Mouse (Mus musculus): Measurements from ENCODE around the gene Adssl1.

Gene Adssl1

DNA sequence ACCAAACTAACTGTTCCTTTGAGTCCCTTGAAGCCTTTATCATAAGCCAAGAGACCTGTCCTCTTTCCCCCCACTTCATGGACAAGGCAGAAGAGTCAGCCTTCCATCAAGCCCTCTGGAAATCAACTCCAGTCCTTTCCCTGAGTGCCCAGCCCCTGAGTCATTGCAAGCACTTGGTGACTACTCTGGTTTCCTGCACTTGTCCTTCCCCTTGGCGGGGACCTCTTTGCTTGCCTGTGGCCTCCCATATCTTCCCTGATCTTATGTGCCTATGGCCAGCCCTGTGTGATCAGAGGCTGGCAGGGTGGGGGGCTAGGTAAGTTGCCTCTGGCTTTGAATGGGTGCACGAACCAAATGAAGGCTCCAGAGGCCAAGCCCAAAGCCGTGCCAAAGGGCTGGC lies 2.1 kb downstream of the Adssl1 start:
- no peak for DNase-seq (ENCODE audit: low read depth, low spot score)

DNA sequence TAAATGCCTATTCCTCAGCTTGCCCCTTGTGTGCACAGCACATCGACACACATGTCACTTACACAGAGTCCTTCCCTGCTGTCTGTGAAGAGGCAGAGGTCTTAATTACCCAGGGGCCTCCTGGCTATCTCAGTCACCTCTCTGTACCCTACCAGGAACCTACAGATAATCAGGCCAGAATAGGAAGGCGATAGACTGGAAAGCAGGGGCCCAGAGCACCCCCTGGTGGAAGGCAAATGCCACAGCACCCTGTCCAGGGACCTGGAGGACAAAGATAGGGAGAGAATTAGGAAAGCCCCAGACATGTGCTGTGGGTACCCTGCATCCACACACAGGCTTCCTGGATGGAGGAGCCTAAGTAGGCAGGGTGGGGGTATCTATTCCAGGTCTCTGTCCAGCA lies 3.9 kb downstream of the Adssl1 start:
- DNase-seq (ENCODE audit: low read depth, low spot score), result peak; percentile 74

DNA sequence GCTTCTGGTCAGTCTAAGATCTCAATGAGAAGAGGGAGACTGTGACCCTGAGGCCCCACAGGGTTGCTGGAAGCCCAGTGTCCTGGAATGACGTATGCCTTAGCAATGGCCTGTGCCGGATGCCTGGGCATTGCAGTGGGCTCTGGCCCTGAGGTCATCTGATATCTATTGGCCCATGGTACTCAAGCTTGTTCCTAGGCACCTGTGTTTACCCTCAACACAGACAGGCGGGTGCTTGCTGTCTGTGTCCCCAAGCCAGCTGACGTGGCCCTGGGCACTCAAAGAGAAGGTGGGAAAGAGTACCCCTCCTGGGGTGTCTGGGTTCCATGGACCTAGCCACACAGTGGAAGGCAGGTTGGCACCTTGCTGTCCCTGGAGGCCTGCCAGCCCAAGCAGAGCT lies 5.9 kb downstream of the Adssl1 start:
- peak; percentile 92 for DNase-seq (ENCODE audit: low read depth, low spot score)

DNA sequence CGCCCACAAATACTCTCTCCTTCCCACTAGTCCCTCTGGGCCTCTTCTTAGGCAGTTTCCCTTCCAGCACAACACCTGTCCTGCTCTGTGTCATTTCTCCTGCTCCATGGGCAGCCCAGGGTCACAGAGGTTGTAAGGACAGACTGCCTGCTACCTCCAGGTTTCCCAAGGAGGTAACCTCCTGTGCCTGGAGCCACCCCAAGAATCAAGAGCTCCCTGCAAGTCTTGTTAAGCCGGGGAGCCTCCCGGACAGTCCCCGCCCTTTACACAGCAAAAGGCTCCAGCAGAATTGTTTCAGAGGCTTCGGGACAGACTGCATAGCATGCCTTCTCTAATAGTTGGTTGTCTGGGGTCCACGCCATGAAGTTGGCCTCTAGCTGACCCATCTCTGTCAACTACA lies 6.6 kb downstream of the Adssl1 start:
- DNase-seq (ENCODE audit: low read depth, low spot score), result no peak

DNA sequence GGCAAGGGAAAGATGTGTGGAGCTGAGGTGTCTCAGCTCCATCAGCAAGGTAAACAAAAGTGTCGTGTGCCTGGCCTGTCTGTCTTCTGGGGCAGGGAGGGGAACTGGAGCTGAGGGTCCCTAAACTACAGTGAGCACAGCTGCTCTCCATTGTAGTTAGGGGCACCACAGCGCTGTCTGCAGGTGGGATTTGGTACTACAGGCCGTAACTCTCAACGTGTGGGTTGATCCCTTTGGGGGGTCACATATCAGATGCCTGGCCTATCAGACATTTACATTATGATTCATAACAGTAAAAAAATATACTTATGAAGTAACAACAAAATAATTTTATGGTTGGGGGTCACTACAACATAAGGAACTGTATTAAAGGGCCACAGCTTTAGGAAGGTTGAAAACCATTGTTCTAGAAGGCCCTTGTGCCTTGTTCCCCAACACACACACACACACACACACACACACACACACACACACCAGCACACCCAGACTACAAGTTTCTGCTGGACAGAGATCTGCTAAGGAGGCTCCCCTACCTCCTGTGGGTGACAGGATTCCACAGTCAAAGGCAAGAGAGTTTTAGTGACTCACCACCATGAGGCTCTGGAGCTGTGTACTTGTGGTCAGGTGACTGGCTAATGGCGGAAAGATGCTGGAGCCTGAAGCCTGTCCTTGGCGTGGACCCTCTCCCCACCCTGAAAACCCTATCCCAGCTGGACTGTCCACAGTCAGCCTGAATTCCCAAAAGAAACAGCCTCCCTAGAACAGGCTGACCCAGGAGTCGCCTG lies 7.4 kb downstream of the Adssl1 start:
- no peak for DNase-seq (ENCODE audit: low read depth, low spot score)

DNA sequence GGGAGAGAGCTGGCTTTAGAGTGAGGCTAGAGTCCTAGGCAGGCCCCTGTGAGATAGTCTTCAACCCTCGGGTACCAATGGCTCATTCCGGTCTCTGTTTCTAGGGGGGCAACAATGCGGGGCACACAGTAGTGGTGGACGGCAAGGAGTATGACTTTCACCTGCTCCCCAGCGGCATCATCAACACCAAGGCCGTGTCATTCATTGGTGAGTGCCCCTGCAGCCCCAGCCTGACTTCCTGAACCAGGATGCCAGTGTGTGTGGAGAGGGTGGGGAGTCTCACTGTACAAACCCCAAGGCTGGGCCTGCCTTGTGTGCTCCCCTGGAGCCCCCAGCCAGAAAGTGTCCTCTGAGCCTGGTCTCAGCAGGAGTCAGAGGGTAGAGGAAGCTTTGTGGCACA lies 8.4 kb downstream of the Adssl1 start:
- no peak for DNase-seq (ENCODE audit: low read depth, low spot score)

DNA sequence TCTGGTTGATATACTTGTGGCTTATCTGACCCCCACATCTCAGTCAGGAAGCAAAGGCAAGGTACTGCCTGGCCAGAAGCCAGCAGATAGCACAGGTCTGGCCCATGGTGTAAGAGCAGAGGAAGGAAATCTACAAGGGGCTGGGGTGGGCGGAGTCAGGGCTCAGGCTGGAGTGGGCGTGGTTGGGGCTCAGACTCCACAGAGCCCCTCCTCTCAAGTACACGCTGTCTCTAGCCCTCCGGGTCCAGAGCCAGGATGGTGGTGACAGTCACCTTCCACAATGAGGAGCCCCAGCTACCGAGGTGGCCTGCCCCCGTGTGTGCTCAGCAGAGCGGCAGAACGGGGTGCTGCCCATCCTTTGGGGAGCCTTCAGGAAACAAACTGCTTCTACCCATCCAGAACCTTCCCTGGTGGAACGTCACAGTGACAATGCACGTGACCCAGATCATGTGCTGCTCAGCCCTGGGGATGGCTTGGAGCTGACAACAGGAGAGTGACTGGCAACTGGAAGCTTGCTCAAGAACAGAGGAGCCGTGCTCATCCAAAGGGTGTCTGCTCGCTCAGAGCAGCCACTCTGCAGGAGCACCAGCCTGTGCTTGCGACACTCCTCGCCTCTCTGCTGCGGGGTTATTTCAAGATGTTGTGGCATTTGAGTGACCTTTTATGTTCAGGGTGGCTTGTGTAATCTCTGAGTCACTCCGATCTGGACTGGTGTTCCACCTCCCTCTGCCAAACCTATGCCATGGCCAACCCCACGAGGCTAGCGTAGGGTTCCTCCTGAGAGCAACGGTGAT lies 9.3 kb downstream of the Adssl1 start:
- DNase-seq (ENCODE audit: low read depth, low spot score), result peak; percentile 98

DNA sequence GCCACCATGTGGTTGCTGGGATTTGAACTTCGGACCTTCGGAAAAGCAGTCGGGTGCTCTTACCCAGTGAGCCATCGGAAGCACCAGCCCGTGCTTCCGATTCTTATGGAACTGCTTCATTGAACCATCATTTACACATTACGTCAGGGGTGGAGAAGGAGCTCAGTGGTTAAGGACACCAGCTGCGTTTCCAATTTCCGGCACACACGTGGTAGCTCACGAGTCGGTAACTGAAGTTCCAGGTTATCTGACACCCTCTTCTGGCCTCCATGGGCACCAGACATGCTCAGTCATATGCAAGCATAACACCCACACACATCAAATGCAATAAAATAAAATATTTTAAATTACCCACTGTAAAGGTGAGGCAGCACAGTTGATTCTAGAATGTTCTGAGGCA lies 10.2 kb downstream of the Adssl1 start:
- peak; percentile 94 for DNase-seq (ENCODE audit: low read depth, low spot score)

DNA sequence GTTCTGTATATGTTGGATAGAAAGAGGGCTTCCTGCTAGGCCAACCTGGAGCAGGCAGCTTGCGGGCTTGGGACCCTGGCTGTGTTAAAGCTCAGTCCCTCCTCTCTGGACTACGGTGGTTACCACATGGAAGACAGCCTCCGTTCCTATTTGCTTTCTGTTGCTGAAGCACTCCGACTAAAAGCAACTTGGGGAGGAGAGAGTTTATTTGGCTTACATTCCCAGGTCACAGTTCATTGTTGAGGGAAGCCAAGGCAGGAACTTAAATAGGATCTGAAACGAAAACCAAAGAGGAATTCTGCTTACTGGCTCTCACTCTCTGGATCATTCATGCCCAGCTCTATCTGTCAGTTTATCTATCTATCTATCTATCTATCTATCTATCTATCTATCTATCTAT lies 11.0 kb downstream of the Adssl1 start:
- no peak for DNase-seq (ENCODE audit: low read depth, low spot score)

DNA sequence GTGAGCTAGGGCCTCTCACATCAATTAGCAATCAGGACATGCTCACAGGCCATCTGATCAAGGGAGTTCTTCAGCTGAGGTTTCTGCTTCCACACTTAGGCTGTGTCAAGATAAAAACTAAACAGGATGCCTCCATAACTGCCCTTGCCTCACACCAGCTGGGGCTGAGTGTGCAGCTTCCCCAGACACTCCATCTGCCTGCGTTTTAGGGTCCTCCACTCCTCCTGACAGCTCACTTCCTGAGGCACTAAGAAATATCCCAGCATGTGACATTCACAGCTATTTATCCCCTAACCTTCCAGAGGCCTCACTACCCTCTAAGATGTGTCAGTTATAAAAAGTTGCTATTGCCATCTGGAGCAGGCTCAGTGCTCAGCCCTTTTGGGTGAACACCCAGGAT lies 11.6 kb downstream of the Adssl1 start:
- no peak for DNase-seq (ENCODE audit: low read depth, low spot score)

DNA sequence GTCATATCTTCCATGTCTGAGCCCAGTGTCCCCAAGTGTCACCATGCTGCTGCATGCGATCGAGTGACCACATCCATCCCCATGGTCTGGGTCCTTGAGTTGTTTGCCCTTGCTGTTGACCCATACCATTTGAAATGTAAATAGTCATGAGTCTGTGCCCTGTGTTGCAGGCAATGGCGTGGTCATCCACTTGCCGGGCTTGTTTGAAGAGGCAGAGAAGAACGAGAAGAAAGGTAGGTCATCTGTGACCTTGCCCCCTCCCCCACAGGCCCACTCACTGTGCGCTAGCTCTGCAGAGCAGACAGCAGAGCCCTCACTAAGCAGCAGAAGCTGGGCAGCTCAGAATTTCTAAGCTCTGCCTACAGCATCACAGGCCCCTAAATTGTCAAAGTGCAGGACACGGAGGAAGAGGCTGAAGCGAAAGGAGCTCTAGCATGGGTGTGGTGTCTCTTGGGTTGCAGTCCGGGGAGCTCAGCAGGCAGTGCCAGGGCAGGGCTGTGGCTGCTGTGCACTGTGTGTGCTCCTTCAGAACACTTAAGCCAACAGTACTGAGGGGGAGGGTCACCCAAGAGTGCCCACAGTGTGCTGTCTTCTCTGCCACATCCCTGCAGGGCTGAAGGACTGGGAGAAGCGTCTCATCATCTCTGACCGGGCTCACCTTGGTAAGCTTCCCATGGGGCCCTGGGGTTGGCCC lies 12.4 kb downstream of the Adssl1 start:
- DNase-seq (ENCODE audit: low read depth, low spot score), result no peak

DNA sequence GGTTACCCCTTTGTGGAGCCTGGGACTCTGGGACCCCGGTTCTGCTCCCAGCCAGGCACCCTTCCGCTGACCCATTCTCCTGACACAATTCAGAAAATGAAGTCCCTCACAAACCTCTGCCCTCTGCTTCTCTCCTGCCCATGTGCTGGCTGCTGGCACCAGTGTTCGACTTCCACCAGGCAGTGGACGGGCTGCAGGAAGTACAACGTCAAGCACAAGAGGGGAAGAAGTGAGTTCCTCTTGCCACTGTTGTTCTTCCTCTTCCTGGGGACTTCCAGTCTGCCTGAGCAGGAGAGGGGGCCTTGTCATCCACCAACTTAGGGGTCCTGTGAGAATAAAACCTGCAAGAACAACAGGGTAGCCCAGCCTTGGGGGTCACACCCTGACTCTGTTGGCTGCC lies 13.1 kb downstream of the Adssl1 start:
- DNase-seq (ENCODE audit: low read depth, low spot score), result no peak

DNA sequence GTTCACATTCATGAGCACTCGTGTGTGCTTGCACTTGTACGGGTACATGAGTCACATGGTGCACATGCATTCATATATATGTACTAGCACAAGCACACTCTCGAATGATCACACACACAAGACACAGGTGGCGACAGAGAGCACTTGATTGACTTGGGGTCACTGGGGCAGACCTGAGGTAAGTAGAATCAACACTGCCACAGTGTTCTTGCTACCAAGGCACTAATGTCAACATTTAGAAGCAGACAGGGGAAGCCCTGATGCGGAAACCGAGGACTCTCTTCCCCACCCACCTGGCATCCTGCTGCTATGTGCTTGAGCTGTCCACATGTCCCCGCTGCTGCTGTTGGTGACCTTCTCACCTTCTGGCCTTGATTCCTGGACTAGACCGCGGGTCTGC lies 13.8 kb downstream of the Adssl1 start:
- no peak for DNase-seq (ENCODE audit: low read depth, low spot score)

DNA sequence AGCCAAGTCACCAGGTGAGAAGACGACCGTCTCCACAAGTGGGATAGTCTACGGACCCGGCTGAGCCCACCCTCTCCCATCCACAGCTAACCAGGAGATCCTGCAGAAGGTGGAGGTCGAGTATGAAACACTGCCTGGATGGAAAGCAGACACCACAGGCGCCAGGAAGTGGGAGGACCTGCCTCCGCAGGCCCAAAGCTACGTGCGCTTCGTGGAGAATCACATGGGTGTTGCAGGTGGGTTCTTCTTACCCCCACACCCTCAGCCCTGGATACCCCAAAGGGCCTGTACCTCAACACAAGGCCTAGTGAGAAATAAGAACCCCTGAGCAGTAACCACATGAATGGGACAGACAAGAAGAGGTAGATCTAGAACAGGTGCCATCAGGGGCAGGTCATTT lies 19.7 kb downstream of the Adssl1 start:
- no peak for DNase-seq (ENCODE audit: low read depth, low spot score)

DNA sequence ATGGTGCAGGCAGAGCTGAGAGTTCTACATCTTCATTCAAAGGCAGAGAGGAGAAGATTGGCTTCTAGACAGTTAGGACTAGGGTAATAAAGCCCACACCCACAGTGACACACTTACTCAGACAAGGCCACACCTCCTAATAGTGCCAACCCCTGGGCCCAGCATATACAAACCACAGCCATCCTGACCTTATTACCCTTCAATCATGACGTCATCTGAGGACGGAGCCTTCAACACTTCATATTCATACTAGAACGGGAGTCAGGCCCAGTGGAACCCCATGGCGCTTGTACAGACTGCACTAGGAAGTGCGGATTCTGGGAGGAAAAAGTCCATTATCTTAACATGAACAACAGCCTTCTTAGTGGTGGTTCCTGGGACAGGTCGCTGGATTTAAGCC lies 23.3 kb downstream of the Adssl1 start:
- DNase-seq (ENCODE audit: low read depth, low spot score), result no peak

DNA sequence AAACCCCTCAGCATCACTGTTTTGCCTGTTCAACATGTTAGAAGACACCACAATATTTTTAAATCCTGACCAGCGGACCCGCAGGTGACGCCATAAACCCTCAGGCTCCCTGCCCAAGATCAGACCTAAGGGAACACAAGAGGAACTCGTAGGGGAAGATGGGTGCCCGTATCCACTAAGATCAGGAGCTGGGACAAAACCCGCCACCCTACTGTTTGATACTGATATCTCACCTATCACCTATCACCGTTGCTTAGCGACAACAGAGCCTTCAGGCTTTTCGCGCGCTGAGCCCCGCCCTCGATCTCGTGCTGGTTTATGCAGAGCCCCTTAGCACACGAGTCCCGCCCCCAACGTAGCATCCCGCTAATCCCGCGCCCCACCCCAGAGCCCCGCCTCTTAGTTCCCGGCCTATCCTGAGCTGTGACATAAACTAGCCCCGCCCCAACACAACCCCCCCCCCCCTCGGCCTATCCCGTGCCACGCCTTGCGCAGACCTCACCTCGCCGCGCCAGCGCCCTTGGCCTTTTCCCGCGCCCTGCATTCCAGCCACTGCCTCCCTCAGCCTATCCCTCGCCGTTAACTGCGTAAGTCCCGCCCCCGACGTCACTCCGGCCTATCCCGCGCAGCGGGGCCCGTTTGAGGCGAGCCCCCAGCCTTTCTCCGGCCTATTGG lies 24.5 kb downstream of the Adssl1 start, which contains the start of gene Siva1:
Gene Siva1 (plus strand): TSS at position 500 of the 675 bp plus-strand sequence.
- DNase-seq (ENCODE audit: low read depth, low spot score), result peak; percentile 99

DNA sequence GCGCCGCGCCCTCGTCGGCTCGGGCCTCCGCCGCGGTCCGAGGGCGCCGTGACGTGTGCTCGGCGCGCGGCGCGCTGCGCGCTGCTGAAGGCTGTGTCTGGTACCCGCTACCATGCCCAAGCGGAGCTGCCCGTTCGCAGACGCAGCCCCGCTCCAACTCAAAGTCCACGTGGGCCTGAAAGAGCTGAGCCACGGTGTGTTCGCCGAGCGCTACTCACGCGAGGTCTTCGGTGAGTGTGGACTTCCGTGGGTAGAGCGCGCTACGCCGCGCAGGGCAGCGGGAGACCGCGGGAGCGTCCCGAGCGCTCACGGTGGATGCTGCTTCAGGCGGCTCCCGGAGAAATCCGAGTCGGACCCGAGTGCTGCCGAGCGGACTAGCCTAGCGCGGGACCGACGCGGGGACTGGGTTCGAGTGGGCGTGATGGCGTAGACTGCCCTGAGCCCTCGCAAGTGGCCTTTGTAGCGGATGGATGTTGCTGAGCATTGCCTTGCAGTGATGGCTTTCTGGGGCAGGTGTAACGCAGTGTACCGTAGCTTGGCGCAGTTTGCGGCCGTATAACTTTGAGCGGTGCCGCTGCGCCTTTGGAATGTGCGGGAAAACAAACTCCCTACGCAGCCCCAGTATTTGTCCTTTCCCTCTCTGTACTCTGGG lies 25.1 kb downstream of the Adssl1 start:
- no peak for DNase-seq (ENCODE audit: low read depth, low spot score)

DNA sequence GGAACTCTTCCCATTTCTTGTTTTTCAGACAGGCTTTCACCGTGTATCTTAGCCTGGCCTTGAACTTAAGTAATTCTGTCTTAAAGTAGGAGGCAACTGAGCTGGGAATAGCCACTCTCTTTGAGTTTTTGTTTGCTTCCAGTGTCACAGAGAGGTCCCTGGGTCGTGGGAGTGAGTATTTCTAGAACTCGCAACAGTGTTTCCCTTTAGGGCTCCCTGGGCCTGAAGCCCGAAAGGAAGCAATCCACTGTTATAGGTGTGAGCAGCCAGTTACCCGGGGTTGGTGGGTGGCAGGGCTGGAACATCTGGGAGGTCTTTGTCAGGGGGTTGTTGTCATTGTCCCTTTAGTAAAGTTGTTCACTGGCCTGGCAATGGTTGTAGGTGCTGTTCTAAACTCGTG lies 26.3 kb downstream of the Adssl1 start:
- no peak for DNase-seq (ENCODE audit: low read depth, low spot score)

DNA sequence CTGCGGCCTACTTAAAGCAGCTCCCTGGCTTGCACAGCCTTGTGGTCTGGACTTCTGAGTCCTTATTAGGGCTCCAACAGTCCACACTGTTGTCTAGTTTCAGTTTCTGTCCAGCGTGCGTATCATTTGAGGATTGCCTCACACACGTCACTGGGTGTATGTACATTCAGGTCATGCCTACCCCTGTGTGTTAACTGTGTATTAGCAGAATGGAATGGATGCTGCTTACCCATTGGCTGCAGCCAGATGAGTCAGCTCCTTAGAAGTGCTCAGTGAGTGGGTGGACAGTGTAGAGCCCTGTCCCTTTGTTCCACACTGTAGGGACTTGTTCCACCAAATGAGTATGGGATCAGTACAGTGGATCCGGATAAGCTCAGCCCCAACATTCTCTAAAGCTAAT lies 28.2 kb downstream of the Adssl1 start:
- no peak for DNase-seq (ENCODE audit: low read depth, low spot score)

DNA sequence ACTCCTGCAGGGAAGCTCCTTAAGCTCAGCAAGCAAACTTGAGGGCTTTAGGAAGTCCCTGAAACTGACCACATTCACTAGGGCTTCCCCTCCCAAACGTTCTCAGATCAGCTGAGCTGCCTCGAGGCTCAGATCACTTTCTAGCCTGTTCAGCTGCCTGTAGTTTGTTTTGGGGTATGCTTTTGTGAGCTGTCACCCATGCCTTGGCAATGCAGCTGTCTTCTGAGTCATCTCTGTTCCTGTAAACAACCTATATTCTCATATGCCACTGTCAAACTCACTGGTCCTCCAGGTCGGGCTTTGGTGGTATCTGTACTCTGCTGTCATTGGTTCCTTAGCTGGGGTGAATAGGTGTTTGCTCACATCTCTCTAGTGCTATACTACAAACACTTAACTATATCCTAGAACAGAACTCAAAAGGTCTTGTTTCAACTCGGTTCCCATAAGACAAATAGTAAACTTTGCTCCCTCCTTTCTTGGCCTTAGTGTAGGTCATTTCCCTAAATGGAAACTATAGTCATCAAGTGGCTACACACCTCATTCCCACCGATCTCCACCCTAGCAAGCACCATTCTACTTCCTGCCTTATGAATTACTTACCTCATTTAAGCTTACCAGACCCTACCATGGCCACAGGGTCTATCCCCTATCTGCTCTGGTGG lies 32.1 kb downstream of the Adssl1 start:
- DNase-seq (ENCODE audit: low read depth, low spot score), result no peak
